Mouse (Mus musculus): ENCODE data around the gene Nupl2. TPM values are rescaled to one million over a fixed set of nuclear protein-coding genes. Genes with fewer than 3 reads are reported as not detected.

Gene Nupl2
- 18.2 and 19.9 TPM in 2 replicates for polyA plus RNA-seq (2015; fragmentation: Nextera tagmentation; extraction: Ambion mirVana)

DNA sequence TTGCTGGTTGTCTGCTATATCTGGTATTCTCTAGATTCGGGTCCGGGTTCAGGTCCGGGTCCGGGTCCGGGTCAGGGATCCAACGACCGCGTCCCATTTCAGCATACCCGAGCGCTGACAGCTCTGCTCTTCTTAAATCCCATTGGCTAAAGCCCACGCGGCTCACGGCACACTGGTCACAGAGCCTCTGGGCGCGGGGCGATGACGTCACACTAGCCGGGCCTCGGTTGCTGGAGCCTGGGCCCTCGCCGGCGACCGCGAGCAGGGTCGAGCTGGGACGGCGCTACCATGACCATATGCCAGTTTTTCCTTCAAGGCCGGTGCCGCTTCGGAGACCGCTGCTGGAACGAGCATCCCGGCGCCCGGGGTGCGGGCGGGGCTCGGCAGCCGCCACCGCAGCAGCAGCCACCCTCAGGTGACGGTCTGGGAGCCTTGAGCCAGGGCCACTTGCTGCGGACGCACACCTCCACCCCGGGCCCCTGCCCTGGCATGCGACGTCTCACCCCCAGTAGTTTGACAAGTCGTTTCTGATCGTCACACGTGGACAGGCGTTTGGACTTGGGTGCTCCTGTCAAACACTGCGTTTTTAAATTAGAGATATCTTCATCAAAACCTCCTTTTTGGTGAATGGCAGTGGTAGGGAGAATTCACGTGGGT, at the start of gene Nupl2:
TSS of gene Nupl2 (plus strand) at position 175 of the 657 bp plus-strand sequence.
- no peaks in the 10 kb centered on the region for H3K9me3 ChIP-seq
- H3K4me2 ChIP-seq (replicated peaks), result peak within 1 kb of the TSS; percentile 71
- H3K9ac ChIP-seq, result peak within 1 kb of the TSS; percentile 91
- no peaks in the 10 kb centered on the region for H3K27me3 ChIP-seq
- H3K27ac ChIP-seq, result 0 out of 2 replicates have a peak within 1 kb of the TSS, but pooled peaks have one; percentile 28
- under 1% methylated on average over 52 of the region's 52 CpGs for WGBS
- ATAC-seq (ENCODE audit: low FRiP score, low read depth), result peak; percentile 98
- peak within 1 kb of the TSS; percentile 84 for H3K4me3 ChIP-seq
- peaks cover 14% of the 10 kb centered on the region for H3K36me3 ChIP-seq
- peaks cover 9% of the 10 kb centered on the region for H3K4me1 ChIP-seq

DNA sequence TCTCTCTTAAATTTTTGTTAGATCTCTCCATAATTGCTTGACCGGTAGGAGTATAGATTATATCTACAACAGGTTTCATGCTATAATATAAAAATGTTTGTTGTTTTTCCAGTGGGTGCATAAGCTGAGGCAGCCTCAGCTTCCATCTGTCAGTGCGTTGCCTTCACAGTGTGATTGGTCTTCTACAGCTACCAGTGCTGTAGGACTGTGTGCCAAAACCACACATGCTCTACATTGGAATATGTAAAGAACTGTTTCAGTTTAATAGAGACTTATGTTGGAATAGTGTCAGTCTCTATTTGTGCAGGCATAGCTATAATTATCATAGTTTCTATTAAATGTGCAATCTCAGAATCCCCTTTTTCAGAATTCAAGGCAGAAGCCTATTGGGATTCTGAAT, 42.5 kb upstream of the Nupl2 start:
- Histone ChIP-seq H3K9ac (no peak overlapping the region), H3K4me1 (no peaks in the 10 kb centered on the region), H3K27me3 (no peaks in the 10 kb centered on the region), H3K36me3 (peaks cover 14% of the 10 kb centered on the region), H3K4me3 (no peak overlapping the region), H3K27ac (no peak overlapping the region), H3K9me3 (no peaks in the 10 kb centered on the region), H3K4me2 (replicated peaks) (no peak overlapping the region)
- ATAC-seq (ENCODE audit: low FRiP score, low read depth), result no peak
- 98% methylated on average over 2 of the region's 2 CpGs for WGBS

DNA sequence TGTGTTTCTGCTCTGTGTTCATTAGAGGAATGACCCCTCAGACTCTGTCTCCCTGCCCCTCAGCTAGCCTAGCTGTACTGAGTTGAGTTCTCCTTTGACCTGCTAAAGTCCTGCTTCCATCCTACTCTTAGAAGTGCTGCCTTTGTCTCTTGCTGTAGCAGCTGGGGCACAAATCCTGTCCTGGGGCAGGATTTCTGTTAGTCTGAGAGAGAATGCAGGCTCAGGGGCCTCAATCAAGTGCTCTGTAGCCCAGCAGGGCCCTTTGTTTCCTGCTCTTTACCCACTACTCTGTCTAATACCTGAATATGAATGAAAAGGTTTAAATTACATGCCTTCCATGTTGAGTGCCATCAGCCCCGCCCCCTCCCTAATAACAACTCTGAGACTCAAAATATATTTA, 40.6 kb upstream of the Nupl2 start:
- no peaks in the 10 kb centered on the region for H3K27me3 ChIP-seq
- no peak overlapping the region for H3K4me3 ChIP-seq
- H3K9me3 ChIP-seq, result no peaks in the 10 kb centered on the region
- H3K9ac ChIP-seq, result no peak overlapping the region
- WGBS, result 90% methylated on average over 1 of the region's 1 CpGs
- no peak overlapping the region for H3K27ac ChIP-seq
- H3K36me3 ChIP-seq, result peaks cover 6% of the 10 kb centered on the region
- ATAC-seq (ENCODE audit: low FRiP score, low read depth), result no peak
- H3K4me1 ChIP-seq, result no peaks in the 10 kb centered on the region
- H3K4me2 ChIP-seq (replicated peaks), result no peak overlapping the region

DNA sequence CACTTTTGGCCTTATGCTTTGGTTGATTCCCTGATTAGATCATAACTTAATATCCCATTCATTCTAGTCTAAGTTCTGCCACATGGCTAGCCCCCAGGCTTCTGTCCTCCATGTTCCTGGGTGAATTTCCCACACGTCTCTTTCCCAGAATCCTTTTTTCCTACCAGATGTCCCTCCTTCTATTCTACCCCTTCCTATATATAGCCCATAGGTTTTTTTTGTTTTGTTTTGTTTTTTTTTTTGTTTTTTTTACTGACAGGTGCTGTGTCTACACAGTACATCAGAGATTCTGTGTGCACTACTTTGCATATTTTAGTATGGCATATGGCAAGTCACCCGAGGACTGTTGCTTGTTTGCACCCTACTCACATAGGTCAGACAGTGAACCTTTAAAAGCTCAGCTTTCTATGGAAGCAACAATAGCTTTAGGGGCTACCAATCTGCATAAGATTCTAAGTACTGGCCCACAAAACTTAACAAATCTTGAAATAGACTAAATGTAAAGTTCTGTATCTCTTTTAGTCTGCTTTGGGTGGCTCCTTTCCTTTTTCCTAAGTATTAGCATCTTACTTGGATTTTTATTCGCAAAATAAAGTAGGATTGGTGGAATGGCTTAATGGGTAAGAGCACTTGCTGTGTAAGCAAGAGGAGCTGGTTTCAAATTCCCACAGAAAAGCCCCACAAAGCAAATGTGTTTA, 40.0 kb upstream of the Nupl2 start:
- no peaks in the 10 kb centered on the region for H3K27me3 ChIP-seq
- no peak overlapping the region for H3K9ac ChIP-seq
- no peak overlapping the region for H3K4me3 ChIP-seq
- H3K9me3 ChIP-seq, result no peaks in the 10 kb centered on the region
- H3K4me2 ChIP-seq (replicated peaks), result no peak overlapping the region
- no peaks in the 10 kb centered on the region for H3K4me1 ChIP-seq
- no peak overlapping the region for H3K27ac ChIP-seq
- 85% methylated on average over 3 of the region's 3 CpGs for WGBS
- peaks cover 4% of the 10 kb centered on the region; the same call in 1 of the 2 replicates for H3K36me3 ChIP-seq
- ATAC-seq (ENCODE audit: low FRiP score, low read depth), result no peak

DNA sequence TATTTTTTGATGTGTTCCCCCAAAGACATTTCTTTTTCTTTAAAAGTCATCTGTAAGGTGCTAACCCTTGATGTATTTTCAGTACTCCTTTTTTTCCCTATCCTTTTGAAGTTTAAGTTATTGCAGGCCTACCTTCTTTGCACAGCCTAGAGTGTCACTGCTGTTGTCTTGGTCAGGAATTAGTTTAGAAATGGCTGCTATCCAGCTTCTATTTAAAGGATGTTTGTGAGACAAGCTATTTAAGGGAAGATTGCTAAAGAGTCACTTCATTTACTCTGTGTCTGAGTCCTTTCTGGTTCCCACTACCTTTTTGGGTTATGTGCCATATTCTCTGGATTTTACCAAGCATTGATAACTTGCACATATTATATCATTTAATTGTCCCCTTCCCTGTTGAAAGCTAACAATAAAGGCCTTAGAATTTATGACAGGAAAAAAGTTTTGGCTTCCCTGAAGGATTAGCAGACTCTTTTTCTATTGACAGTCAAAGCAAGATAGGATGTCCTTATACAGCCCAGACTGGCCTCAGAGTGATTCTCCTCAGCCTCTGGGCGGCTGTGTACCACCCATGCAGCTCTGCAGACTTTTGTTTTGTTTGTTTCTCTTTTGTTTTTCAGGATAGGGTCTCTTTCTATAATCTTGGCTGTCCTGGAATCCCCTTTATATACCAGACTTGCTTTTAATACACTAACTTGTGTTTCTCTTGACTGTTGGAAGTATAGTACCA, 38.7 kb upstream of the Nupl2 start:
- ATAC-seq (ENCODE audit: low FRiP score, low read depth), result no peak
- Histone ChIP-seq H3K4me2 (replicated peaks) (no peak overlapping the region), H3K9me3 (no peaks in the 10 kb centered on the region), H3K9ac (no peak overlapping the region), H3K36me3 (no peaks in the 10 kb centered on the region), H3K27ac (no peak overlapping the region), H3K4me1 (no peaks in the 10 kb centered on the region), H3K4me3 (no peak overlapping the region), H3K27me3 (no peaks in the 10 kb centered on the region)
- WGBS, result 71% methylated on average over 1 of the region's 1 CpGs

DNA sequence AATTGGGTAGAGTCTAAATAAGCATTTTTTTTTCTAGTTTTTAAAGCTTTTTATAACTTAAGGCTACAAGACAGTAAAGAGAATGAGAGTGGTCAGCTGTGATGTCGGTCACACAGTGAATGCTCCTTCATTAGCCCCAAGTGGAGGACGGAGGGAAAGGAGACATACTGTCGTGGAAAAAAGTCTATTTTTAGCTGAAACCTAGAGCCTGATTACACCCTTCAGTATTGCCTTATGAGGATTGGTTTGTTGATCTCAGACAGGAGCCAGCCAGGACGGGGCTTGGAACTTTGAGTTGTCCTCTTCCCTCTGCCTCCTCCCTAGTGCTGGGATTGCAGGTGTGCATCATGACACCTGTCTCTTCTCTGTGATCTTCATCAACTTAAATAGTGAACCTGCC, 37.8 kb upstream of the Nupl2 start:
- Histone ChIP-seq H3K27me3 (no peaks in the 10 kb centered on the region), H3K4me3 (no peak overlapping the region), H3K4me1 (no peaks in the 10 kb centered on the region), H3K9me3 (no peaks in the 10 kb centered on the region), H3K4me2 (replicated peaks) (no peak overlapping the region), H3K36me3 (no peaks in the 10 kb centered on the region), H3K27ac (no peak overlapping the region), H3K9ac (no peak overlapping the region)
- ATAC-seq (ENCODE audit: low FRiP score, low read depth), result no peak
- 78% methylated on average over 4 of the region's 4 CpGs for WGBS

DNA sequence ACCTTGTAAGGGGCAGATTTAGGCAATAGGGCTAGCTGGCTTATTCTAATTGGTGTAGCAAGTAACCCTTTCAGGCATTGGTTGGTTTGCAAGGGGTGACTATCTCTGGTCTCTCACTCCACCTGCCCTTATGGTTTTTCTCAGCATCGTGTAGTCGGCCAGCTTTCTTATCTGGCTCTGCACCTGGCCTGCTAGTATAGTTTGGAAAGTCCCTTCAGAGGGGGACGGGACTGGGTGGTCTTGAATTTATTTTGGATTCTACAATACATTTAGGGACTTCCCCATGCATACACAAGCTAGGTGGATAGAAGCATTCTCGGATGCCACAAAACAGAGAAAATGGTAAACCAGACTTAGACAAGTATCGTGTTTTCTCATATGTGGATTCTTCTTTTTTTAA, 17.8 kb upstream of the Nupl2 start:
- Histone ChIP-seq H3K27me3 (no peaks in the 10 kb centered on the region), H3K4me3 (no peak overlapping the region), H3K4me2 (replicated peaks) (no peak overlapping the region), H3K9ac (no peak overlapping the region), H3K27ac (no peak overlapping the region), H3K4me1 (no peaks in the 10 kb centered on the region), H3K9me3 (no peaks in the 10 kb centered on the region), H3K36me3 (peaks cover 74% of the 10 kb centered on the region)
- ATAC-seq (ENCODE audit: low FRiP score, low read depth), result no peak
- WGBS, result 96% methylated on average over 5 of the region's 5 CpGs

DNA sequence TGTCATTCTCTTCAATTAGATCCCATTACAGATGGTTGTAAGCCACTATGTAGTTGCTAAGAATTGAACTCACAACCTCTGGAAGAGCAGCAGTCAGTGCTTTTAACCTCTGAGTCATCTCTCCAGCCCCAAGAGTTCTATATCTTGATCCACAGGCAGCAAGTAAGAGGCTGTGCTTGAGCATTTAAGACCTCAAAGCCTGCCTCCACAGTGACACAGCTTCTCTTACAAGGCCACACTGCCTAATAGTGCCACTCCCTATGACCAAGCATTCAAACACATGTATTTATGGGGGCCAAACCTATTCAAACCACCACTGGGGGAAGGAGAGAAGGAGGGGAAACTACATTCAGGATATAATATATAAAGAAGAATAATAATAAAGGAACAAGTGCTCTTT, 12.6 kb upstream of the Nupl2 start:
- H3K36me3 ChIP-seq, result peaks cover 40% of the 10 kb centered on the region
- no peak overlapping the region for H3K9ac ChIP-seq
- no peaks in the 10 kb centered on the region for H3K4me1 ChIP-seq
- H3K9me3 ChIP-seq, result no peaks in the 10 kb centered on the region
- H3K4me3 ChIP-seq, result no peak overlapping the region
- no peak overlapping the region for H3K4me2 ChIP-seq (replicated peaks)
- no peaks in the 10 kb centered on the region for H3K27me3 ChIP-seq
- no peak for ATAC-seq (ENCODE audit: low FRiP score, low read depth)
- H3K27ac ChIP-seq, result no peak overlapping the region

DNA sequence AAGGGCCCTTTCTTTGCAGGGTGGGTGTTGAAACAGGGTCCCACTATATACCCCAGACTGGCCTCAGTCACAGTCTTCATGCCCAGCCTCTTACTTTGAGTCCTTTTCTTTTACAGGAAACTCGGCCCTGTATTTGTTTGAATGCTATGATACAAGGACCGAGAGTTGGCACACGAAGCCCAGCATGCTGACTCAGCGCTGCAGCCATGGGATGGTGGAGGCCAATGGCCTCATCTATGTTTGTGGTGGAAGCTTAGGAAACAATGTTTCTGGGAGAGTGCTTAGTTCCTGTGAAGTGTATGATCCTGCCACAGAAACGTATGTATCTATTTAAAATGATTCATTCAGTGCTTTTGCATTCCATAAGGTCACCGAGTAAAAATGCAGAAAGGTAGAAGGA, 8.0 kb upstream of the Nupl2 start:
- no peak for ATAC-seq (ENCODE audit: low FRiP score, low read depth)
- no peak overlapping the region for H3K27ac ChIP-seq
- no peak overlapping the region for H3K4me3 ChIP-seq
- no peak overlapping the region for H3K9ac ChIP-seq
- 91% methylated on average over 6 of the region's 6 CpGs for WGBS
- no peak overlapping the region for H3K4me2 ChIP-seq (replicated peaks)
- no peaks in the 10 kb centered on the region for H3K9me3 ChIP-seq
- H3K36me3 ChIP-seq, result peaks cover 32% of the 10 kb centered on the region
- no peaks in the 10 kb centered on the region for H3K27me3 ChIP-seq
- H3K4me1 ChIP-seq, result no peaks in the 10 kb centered on the region

DNA sequence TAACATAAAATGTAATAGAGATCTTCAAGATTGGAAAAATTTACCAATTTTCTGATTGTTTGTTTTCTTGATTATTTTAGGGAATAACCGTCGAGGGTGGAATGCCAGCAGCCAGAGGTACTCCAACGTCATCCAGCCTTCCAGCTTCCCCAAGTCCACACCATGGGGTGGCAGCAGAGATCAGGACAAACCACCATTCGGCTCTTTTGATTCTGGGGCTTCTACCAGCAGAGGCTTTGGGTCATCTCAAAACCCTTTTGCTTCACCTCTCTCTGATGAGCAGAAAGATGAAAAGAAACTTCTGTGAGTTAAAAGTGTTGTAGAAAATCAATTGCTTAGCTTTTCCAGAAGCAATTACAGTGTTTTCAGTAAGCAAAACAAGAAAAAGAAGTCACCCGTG, 2.5 kb downstream of the Nupl2 start:
- 58% methylated on average over 5 of the region's 5 CpGs for WGBS
- ATAC-seq (ENCODE audit: low FRiP score, low read depth), result no peak

DNA sequence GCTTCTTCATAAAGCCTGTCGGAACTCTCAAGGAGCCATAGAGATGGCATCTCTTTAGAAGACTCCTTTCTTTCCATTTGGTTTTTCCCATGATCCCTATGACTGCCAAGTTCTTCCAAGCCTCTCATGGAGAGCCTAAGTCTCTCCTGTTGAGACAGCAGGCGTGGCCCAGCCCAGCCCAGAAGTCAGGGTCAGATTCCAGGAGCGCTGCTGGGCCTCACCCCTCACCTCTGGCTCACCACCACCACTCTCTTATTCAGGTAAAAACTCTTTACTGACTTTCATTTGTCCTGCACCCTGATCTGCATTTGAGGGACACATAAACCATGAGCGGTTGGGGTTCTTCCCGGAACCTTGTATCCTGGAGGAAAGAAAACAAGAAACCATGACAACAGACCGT, 5.1 kb downstream of the Nupl2 start:
- no peak for ATAC-seq (ENCODE audit: low FRiP score, low read depth)
- Histone ChIP-seq H3K4me1 (peaks cover 9% of the 10 kb centered on the region), H3K36me3 (peaks cover 45% of the 10 kb centered on the region), H3K27ac (no peak overlapping the region), H3K4me3 (no peak overlapping the region), H3K9ac (no peak overlapping the region), H3K27me3 (no peaks in the 10 kb centered on the region), H3K9me3 (no peaks in the 10 kb centered on the region), H3K4me2 (replicated peaks) (no peak overlapping the region)
- WGBS, result 90% methylated on average over 6 of the region's 6 CpGs

More for the DNA sequence above, 2.5 kb downstream of the Nupl2 start:
- Histone ChIP-seq H3K9me3 (no peaks in the 10 kb centered on the region), H3K27ac (no peak overlapping the region), H3K36me3 (peaks cover 29% of the 10 kb centered on the region), H3K9ac (no peak overlapping the region), H3K4me2 (replicated peaks) (no peak overlapping the region), H3K27me3 (no peaks in the 10 kb centered on the region), H3K4me3 (no peak overlapping the region), H3K4me1 (peaks cover 9% of the 10 kb centered on the region)

DNA sequence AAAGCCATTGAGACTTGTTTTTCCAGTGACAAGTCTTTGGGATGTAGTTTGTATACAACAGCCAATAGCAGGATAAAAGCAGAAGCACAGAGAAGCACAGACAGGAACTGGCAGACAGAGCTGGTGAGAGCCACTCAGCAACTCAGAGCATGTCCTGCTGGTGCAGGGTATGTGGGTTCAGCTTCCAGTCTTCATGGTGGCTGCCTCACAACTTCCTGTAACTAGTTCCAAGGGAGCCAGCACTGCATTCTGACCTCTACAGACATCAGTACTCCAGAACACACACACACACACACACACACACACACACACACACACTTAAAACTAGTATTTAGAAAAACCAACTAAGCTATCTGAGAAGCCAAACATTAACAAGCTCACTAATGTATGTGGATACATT, 7.3 kb downstream of the Nupl2 start:
- no peak overlapping the region for H3K9ac ChIP-seq
- no peak for ATAC-seq (ENCODE audit: low FRiP score, low read depth)
- no peaks in the 10 kb centered on the region for H3K9me3 ChIP-seq
- no peak overlapping the region for H3K4me3 ChIP-seq
- no peaks in the 10 kb centered on the region for H3K4me1 ChIP-seq
- no peak overlapping the region for H3K4me2 ChIP-seq (replicated peaks)
- peaks cover 60% of the 10 kb centered on the region for H3K36me3 ChIP-seq
- no peak overlapping the region for H3K27ac ChIP-seq
- no peaks in the 10 kb centered on the region for H3K27me3 ChIP-seq

Measured in limb, embryonic 13.5 days (tissue).